Mouse (Mus musculus): Measurements from ENCODE around the gene Cdca3.

- no peak for TF ChIP-seq POLR2A (IDR thresholded peaks at IDR 0.05; ENCODE audit: borderline replicate concordance, control insufficient read depth, low read depth, low read length)
- TF ChIP-seq CTCF (IDR thresholded peaks at IDR 0.05; ENCODE audit: control insufficient read depth, insufficient read depth, low read length) = no peak
Observed at GRCm38 (mm10) chr6:124817563-124817962, 11.8 kb upstream of the Cdca3 start.
